Mouse (Mus musculus) kidney, postnatal 0 days (tissue): Measurements from ENCODE around the gene Tmem41b. TPM values are rescaled to one million over a fixed set of nuclear protein-coding genes. Genes with fewer than 3 reads are reported as not detected.

ENCODE experiments used
- ATAC-seq: fragments of 200-750 bp; cut with Nextera tagmentation; replicated peaks from 2 replicates; pipeline ENCODE4 v1.8.0; 2017; ENCODE audit warnings: low read depth, moderate number of reproducible peaks, moderate TSS enrichment, moderate library complexity; ENCODE audit not compliant: low FRiP score
- DNase-seq: peaks from one replicate; pipeline ENCODE4 v3.0.0-alpha.2; 2016; ENCODE audit warnings: low spot score
- H3K27ac ChIP-seq: fragments of 300-500 bp; sonication (generic); 2 replicates; pipeline ENCODE4 v1.5.1; 2014; ENCODE audit warnings: mild to moderate bottlenecking
- H3K27me3 ChIP-seq: fragments of 300-500 bp; sonication (generic); 2 replicates; pipeline ENCODE4 v1.6.1; 2014; ENCODE audit warnings: low read length, mixed read lengths; ENCODE audit not compliant: insufficient read depth
- H3K36me3 ChIP-seq: fragments of 300-500 bp; sonication (generic); 2 replicates; pipeline ENCODE4 v1.6.1; 2014; ENCODE audit warnings: low read length, mixed read lengths; ENCODE audit not compliant: insufficient read depth
- H3K4me1 ChIP-seq: fragments of 300-500 bp; sonication (generic); replicated peaks from 2 replicates; pipeline ENCODE4 v1.6.1; 2014; ENCODE audit warnings: antibody characterized with exemption, low read length, mixed read lengths; ENCODE audit not compliant: insufficient read depth
- H3K4me2 ChIP-seq: fragments of 300-500 bp; sonication (generic); 2 replicates; pipeline ENCODE4 v1.6.1; 2014; ENCODE audit warnings: mild to moderate bottlenecking, low read length, moderate library complexity, mixed read lengths
- H3K4me3 ChIP-seq: fragments of 300-500 bp; sonication (generic); replicated peaks from 2 replicates; pipeline ENCODE4 v1.5.1; 2014; ENCODE audit warnings: low read depth, low read length
- H3K9ac ChIP-seq: fragments of 300-500 bp; sonication (generic); 2 replicates; pipeline ENCODE4 v1.6.1; 2014; ENCODE audit warnings: low read depth, low read length
- H3K9me3 ChIP-seq: fragments of 300-500 bp; sonication (generic); replicated peaks from 2 replicates; pipeline ENCODE4 v1.6.1; 2016; ENCODE audit warnings: low read length, inconsistent platforms, mixed read lengths
- CTCF ChIP-seq: IDR thresholded peaks from 2 replicates; pipeline ENCODE4 v1.5.1; 2016; ENCODE audit warnings: antibody characterized with exemption, low read depth, mild to moderate bottlenecking, moderate library complexity
- WGBS: fragments of 180-500 bp; shearing (Covaris S2); extraction: QIAGEN DNeasy Blood & Tissue Kit; methylation state at CpG from one replicate; pipeline ENCODE4 v1.1.7; 2014; 5-methylcytosine and 5-hydroxymethylcytosine counted together
- polyA plus RNA-seq: library from polyadenylated mRNA; unstranded; fragments of >200 nt; fragmentation: Nextera tagmentation; extraction: Ambion mirVana; gene quantifications from 2 replicates; pipeline ENCODE4 v1.2.1, GENCODE M21; 2015

The Tmem41b gene
- polyA plus RNA-seq, 1 experiment from 2014 or later: 75.0 TPM

- 56% methylated on average over 4 of the region's 4 CpGs for WGBS
- H3K9me3 ChIP-seq: no peaks in the 10 kb centered on the region
- DNase-seq (no peak), ATAC-seq (no peak)
- no peaks in the 10 kb centered on the region for H3K36me3 ChIP-seq
- no peak overlapping the region for H3K4me2 ChIP-seq
- H3K9ac ChIP-seq: no peak overlapping the region
- H3K27ac ChIP-seq: no peak overlapping the region
- no peaks in the 10 kb centered on the region; the same call in 1 of the 2 replicates for H3K4me1 ChIP-seq
- no peaks in the 10 kb centered on the region for H3K27me3 ChIP-seq
- TF ChIP-seq CTCF: no peak
- no peak overlapping the region for H3K4me3 ChIP-seq
Observed at GRCm38 (mm10) chr7:109951297-109951696, 35.4 kb downstream of the Tmem41b start.

GRCm38 (mm10) chr7:109944421-109945034 is 42.2 kb downstream of the Tmem41b start:
- Histone ChIP-seq H3K4me2 (no peak overlapping the region), H3K4me1 (no peaks in the 10 kb centered on the region), H3K9me3 (no peaks in the 10 kb centered on the region), H3K27me3 (no peaks in the 10 kb centered on the region), H3K4me3 (no peak overlapping the region), H3K9ac (no peak overlapping the region), H3K27ac (no peak overlapping the region), H3K36me3 (no peaks in the 10 kb centered on the region)
- ATAC-seq (no peak), DNase-seq (no peak)
- TF ChIP-seq CTCF: no peak
- 54% methylated on average over 6 of the region's 6 CpGs for WGBS

GRCm38 (mm10) chr7:109929628-109930027 is 57.1 kb downstream of the Tmem41b start:
- no peaks in the 10 kb centered on the region for H3K27me3 ChIP-seq
- peaks cover 22% of the 10 kb centered on the region for H3K36me3 ChIP-seq
- H3K27ac ChIP-seq: no peak overlapping the region
- peak; percentile 52; the same call in 1 of the 2 replicates for TF ChIP-seq CTCF
- H3K9me3 ChIP-seq: no peaks in the 10 kb centered on the region
- no peak overlapping the region for H3K9ac ChIP-seq
- H3K4me3 ChIP-seq: no peak overlapping the region
- ATAC-seq: no peak
- H3K4me1 ChIP-seq: no peaks in the 10 kb centered on the region
- DNase-seq: peak; percentile 19
- no peak overlapping the region for H3K4me2 ChIP-seq

DNA sequence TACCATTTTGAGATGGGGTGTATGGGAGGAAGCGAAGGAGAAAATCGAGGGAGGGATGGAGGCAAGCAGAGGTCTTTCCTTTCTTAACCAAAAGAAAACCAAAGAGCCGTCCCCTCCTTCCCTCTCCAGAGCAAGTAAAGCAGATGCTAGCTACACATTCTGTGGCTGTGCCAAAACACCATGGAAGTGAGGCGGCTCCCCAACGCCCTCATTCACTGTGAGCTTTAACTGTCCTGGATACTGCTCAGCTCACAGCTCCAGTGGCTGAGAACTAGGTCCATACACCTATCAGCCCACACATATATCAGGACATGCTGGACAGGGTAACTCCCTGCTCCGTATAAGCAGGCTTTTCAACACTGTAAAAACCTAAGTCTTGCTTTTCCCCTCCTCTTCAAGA is 58.4 kb downstream of the Tmem41b start:
- Histone ChIP-seq H3K27ac (no peak overlapping the region), H3K9ac (no peak overlapping the region), H3K4me2 (no peak overlapping the region), H3K4me3 (no peak overlapping the region), H3K36me3 (peaks cover 11% of the 10 kb centered on the region; the same call in 1 of the 2 replicates), H3K4me1 (no peaks in the 10 kb centered on the region), H3K9me3 (no peaks in the 10 kb centered on the region), H3K27me3 (no peaks in the 10 kb centered on the region)
- no peak for TF ChIP-seq CTCF
- DNase-seq (no peak), ATAC-seq (no peak)
- 88% methylated on average over 6 of the region's 6 CpGs for WGBS

GRCm38 (mm10) chr7:109924965-109925364 is 61.8 kb downstream of the Tmem41b start:
- Histone ChIP-seq H3K4me1 (no peaks in the 10 kb centered on the region), H3K27ac (no peak overlapping the region), H3K9me3 (no peaks in the 10 kb centered on the region), H3K27me3 (no peaks in the 10 kb centered on the region), H3K4me3 (no peak overlapping the region), H3K9ac (no peak overlapping the region), H3K4me2 (no peak overlapping the region), H3K36me3 (peaks cover 18% of the 10 kb centered on the region)
- ATAC-seq: no peak
- no peak for DNase-seq
- no peak for TF ChIP-seq CTCF
- WGBS: 83% methylated on average over 2 of the region's 2 CpGs

- Histone ChIP-seq H3K4me2 (no peak overlapping the region), H3K4me1 (no peaks in the 10 kb centered on the region), H3K9me3 (no peaks in the 10 kb centered on the region), H3K4me3 (no peak overlapping the region), H3K27me3 (no peaks in the 10 kb centered on the region), H3K36me3 (peaks cover 27% of the 10 kb centered on the region), H3K27ac (no peak overlapping the region), H3K9ac (no peak overlapping the region)
- WGBS: 89% methylated on average over 4 of the region's 4 CpGs
- DNase-seq: no peak
- TF ChIP-seq CTCF: no peak
- no peak for ATAC-seq
Observed at GRCm38 (mm10) chr7:109922889-109923288, 63.8 kb downstream of the Tmem41b start.

Other genes starting within 250 kb of the Tmem41b start
- gene Tmem9b, start 234.1 kb downstream of the Tmem41b start, polyA plus RNA-seq: 94.9 and 95.7 TPM in 2 replicates
- gene Nrip3, start 204.9 kb downstream of the Tmem41b start, polyA plus RNA-seq: 0.74 and 1.6 TPM in 2 replicates
- gene Scube2, start 121.2 kb downstream of the Tmem41b start, polyA plus RNA-seq: 2.0 and 2.2 TPM in 2 replicates
- 32.3 and 35.0 TPM in 2 replicates for gene Dennd5a, start 26.5 kb downstream of the Tmem41b start, polyA plus RNA-seq
- 27.5 and 30.6 TPM in 2 replicates for gene Ipo7, start 31.3 kb upstream of the Tmem41b start, polyA plus RNA-seq
- 10.5 and 12.0 TPM in 2 replicates for gene Zfp143, start 74.3 kb upstream of the Tmem41b start, polyA plus RNA-seq
- 15.4 and 16.9 TPM in 2 replicates for gene Wee1, start 135.1 kb upstream of the Tmem41b start, polyA plus RNA-seq
- 23.3 and 26.0 TPM in 2 replicates for gene Swap70, start 234.8 kb upstream of the Tmem41b start, polyA plus RNA-seq